Mouse (Mus musculus) stomach, postnatal 0 days (tissue): Measurements from ENCODE around the gene Fbxl18. TPM values are rescaled to one million over a fixed set of nuclear protein-coding genes. Genes with fewer than 3 reads are reported as not detected.

Experiments
- ATAC-seq: fragments of 200-750 bp; cut with Nextera tagmentation; 2 replicates; pipeline ENCODE4 v1.8.0; 2017; ENCODE audit not compliant: low FRiP score, low TSS enrichment
- DNase-seq: peaks from one replicate; pipeline ENCODE4 v3.0.0-alpha.2; 2016; ENCODE audit warnings: low spot score
- H3K27ac ChIP-seq: fragments of 300-500 bp; sonication (generic); replicated peaks from 2 replicates; pipeline ENCODE4 v1.5.1; 2014; ENCODE audit warnings: mild to moderate bottlenecking, control low read depth
- H3K27me3 ChIP-seq: fragments of 300-500 bp; sonication (generic); 2 replicates; pipeline ENCODE4 v1.6.1; 2014; ENCODE audit warnings: low read length; ENCODE audit not compliant: control insufficient read depth, insufficient read depth
- H3K36me3 ChIP-seq: fragments of 300-500 bp; sonication (generic); 2 replicates; pipeline ENCODE4 v1.6.1; 2014; ENCODE audit warnings: low read length, mixed read lengths; ENCODE audit not compliant: control insufficient read depth, insufficient read depth
- H3K4me1 ChIP-seq: fragments of 300-500 bp; sonication (generic); replicated peaks from 2 replicates; pipeline ENCODE4 v1.6.1; 2014; ENCODE audit warnings: antibody characterized with exemption; ENCODE audit not compliant: control insufficient read depth, insufficient read depth
- H3K4me2 ChIP-seq: fragments of 300-500 bp; sonication (generic); replicated peaks from 2 replicates; pipeline ENCODE4 v1.6.1; 2014; ENCODE audit warnings: low read depth, mild to moderate bottlenecking, control low read depth, moderate library complexity
- H3K4me3 ChIP-seq: fragments of 300-500 bp; sonication (generic); 2 replicates; pipeline ENCODE4 v1.5.1; 2014; ENCODE audit warnings: low read depth, low read length, control low read depth
- H3K9ac ChIP-seq: fragments of 300-500 bp; sonication (generic); 2 replicates; pipeline ENCODE4 v1.6.1; 2014; ENCODE audit warnings: mild to moderate bottlenecking, low read length, control low read depth, mixed read lengths
- H3K9me3 ChIP-seq: fragments of 300-500 bp; sonication (generic); 2 replicates; pipeline ENCODE4 v1.6.1; 2016; ENCODE audit warnings: low read length; ENCODE audit not compliant: control insufficient read depth
- CTCF ChIP-seq: IDR thresholded peaks from 2 replicates; pipeline ENCODE4 v1.5.1; 2016; ENCODE audit warnings: antibody characterized with exemption, low read depth, mild to moderate bottlenecking, moderate library complexity
- EP300 ChIP-seq: optimal IDR thresholded peaks from 2 replicates; pipeline ENCODE3; 2016; ENCODE audit warnings: antibody characterized with exemption
- WGBS: fragments of 180-500 bp; shearing (Covaris S2); extraction: QIAGEN DNeasy Blood & Tissue Kit; methylation state at CpG from one replicate; pipeline ENCODE4 v1.1.7; 2014; 5-methylcytosine and 5-hydroxymethylcytosine counted together
- polyA plus RNA-seq: library from polyadenylated mRNA; unstranded; fragments of >200 nt; fragmentation: Nextera tagmentation; extraction: Ambion mirVana; gene quantifications from 2 replicates; pipeline ENCODE4 v1.2.1, GENCODE M21; 2015

Fbxl18 gene
- polyA plus RNA-seq, 1 experiment from 2014 or later, result 5.3 TPM

- 42% methylated on average over 5 of the region's 5 CpGs for WGBS
- DNase-seq, result no peak
- peak overlapping the region; percentile 61 for H3K9ac ChIP-seq
Measured at GRCm38 (mm10) chr5:142902506-142903314, 7.5 kb upstream of the Fbxl18 start.

GRCm38 (mm10) chr5:142901846-142902505 lies 6.8 kb upstream of the Fbxl18 start:
- DNase-seq (no peak), ATAC-seq (no peak)
- TF ChIP-seq EP300 (peak; percentile 54), CTCF (no peak)
- peaks cover 31% of the 10 kb centered on the region for H3K36me3 ChIP-seq
- peak overlapping the region; percentile 79 for H3K27ac ChIP-seq
- no peaks in the 10 kb centered on the region for H3K27me3 ChIP-seq
- no peaks in the 10 kb centered on the region for H3K9me3 ChIP-seq
- H3K9ac ChIP-seq, result peak overlapping the region; percentile 61; the same call in 1 of the 2 replicates
- WGBS, result 29% methylated on average over 4 of the region's 4 CpGs
- H3K4me2 ChIP-seq, result peak overlapping the region; percentile 44; the same call in 1 of the 2 replicates
- no peak overlapping the region; the same call in 1 of the 2 replicates for H3K4me3 ChIP-seq
- peaks cover 1% of the 10 kb centered on the region; the same call in 1 of the 2 replicates for H3K4me1 ChIP-seq

More at GRCm38 (mm10) chr5:142902506-142903314, 7.5 kb upstream of the Fbxl18 start:
- Histone ChIP-seq H3K4me1 (peaks cover 6% of the 10 kb centered on the region), H3K36me3 (peaks cover 31% of the 10 kb centered on the region), H3K27ac (peak overlapping the region; percentile 79), H3K4me2 (peak overlapping the region; percentile 44), H3K27me3 (no peaks in the 10 kb centered on the region), H3K9me3 (no peaks in the 10 kb centered on the region), H3K4me3 (peak overlapping the region; percentile 8; the same call in 1 of the 2 replicates)
- ATAC-seq, result no peak
- TF ChIP-seq EP300 (no peak), CTCF (no peak)

- DNase-seq (peak; percentile 69), ATAC-seq (peak; percentile 3; the same call in 1 of the 2 replicates)
- Histone ChIP-seq H3K36me3 (peaks cover 31% of the 10 kb centered on the region), H3K4me3 (no peak overlapping the region), H3K9ac (no peak overlapping the region), H3K27me3 (no peaks in the 10 kb centered on the region), H3K27ac (no peak overlapping the region; the same call in none of the 2 replicates), H3K9me3 (no peaks in the 10 kb centered on the region), H3K4me2 (no peak overlapping the region), H3K4me1 (no peaks in the 10 kb centered on the region)
- TF ChIP-seq EP300 (no peak), CTCF (no peak)
- WGBS, result 62% methylated on average over 7 of the region's 7 CpGs
Measured at GRCm38 (mm10) chr5:142901355-142901802, 6.2 kb upstream of the Fbxl18 start.

- H3K4me3 ChIP-seq, result no peak overlapping the region
- no peak overlapping the region for H3K4me2 ChIP-seq
- H3K9me3 ChIP-seq, result no peaks in the 10 kb centered on the region
- ATAC-seq, result no peak
- no peak overlapping the region for H3K9ac ChIP-seq
- DNase-seq, result no peak
- H3K27me3 ChIP-seq, result no peaks in the 10 kb centered on the region
- H3K36me3 ChIP-seq, result peaks cover 31% of the 10 kb centered on the region
- H3K4me1 ChIP-seq, result no peaks in the 10 kb centered on the region
- TF ChIP-seq CTCF, result no peak
- TF ChIP-seq EP300, result no peak
- 65% methylated on average over 7 of the region's 7 CpGs for WGBS
- no peak overlapping the region; the same call in 1 of the 2 replicates for H3K27ac ChIP-seq
Measured at GRCm38 (mm10) chr5:142900651-142901050, 5.4 kb upstream of the Fbxl18 start.

GRCm38 (mm10) chr5:142899932-142900533 lies 4.8 kb upstream of the Fbxl18 start:
- WGBS, result 53% methylated on average over 4 of the region's 5 CpGs
- TF ChIP-seq CTCF, result no peak
- no peak for TF ChIP-seq EP300
- no peak for DNase-seq
- Histone ChIP-seq H3K36me3 (peaks cover 27% of the 10 kb centered on the region), H3K27me3 (no peaks in the 10 kb centered on the region), H3K27ac (0 out of 2 replicates have a peak overlapping the region, but pooled peaks have one; percentile 8), H3K9me3 (no peaks in the 10 kb centered on the region), H3K4me1 (no peaks in the 10 kb centered on the region), H3K4me3 (no peak overlapping the region), H3K9ac (no peak overlapping the region), H3K4me2 (no peak overlapping the region)
- ATAC-seq, result no peak
